Mouse (Mus musculus) c-Kit-positive CD71-positive TER-119-positive erythroid progenitor cells, embryonic 14.5 days (primary cell): ENCODE measurements around the gene Rlim.

Experiments
- DNase-seq: peaks from one replicate; pipeline ENCODE4 v3.0.0-alpha.2; 2013; ENCODE audit warnings: low spot score

Gene Rlim

GRCm38 (mm10) chrX:103981169-103981689, at the start of gene Rlim:
Gene Rlim, minus strand, starts transcription at chrX:103981284.
- peak; percentile 85 for DNase-seq

GRCm38 (mm10) chrX:104017196-104017595, 36.1 kb upstream of the Rlim start:
- no peak for DNase-seq

GRCm38 (mm10) chrX:104015048-104015447, 34.0 kb upstream of the Rlim start:
- DNase-seq: no peak

- DNase-seq: no peak
Observed at GRCm38 (mm10) chrX:104013318-104013811, 32.3 kb upstream of the Rlim start.

GRCm38 (mm10) chrX:103994741-103995140, 13.7 kb upstream of the Rlim start:
- DNase-seq: no peak

- DNase-seq: no peak
Observed at GRCm38 (mm10) chrX:103993864-103994263, 12.8 kb upstream of the Rlim start.

- DNase-seq: no peak
Observed at GRCm38 (mm10) chrX:103991702-103992101, 10.6 kb upstream of the Rlim start.

GRCm38 (mm10) chrX:103990392-103990791, 9.3 kb upstream of the Rlim start:
- peak; percentile 17 for DNase-seq

- no peak for DNase-seq
Observed at GRCm38 (mm10) chrX:103987215-103987964, 6.3 kb upstream of the Rlim start.

GRCm38 (mm10) chrX:103986159-103986558, 5.1 kb upstream of the Rlim start:
- no peak for DNase-seq

GRCm38 (mm10) chrX:103984992-103985391, 3.9 kb upstream of the Rlim start:
- DNase-seq: no peak

- DNase-seq: no peak
Observed at GRCm38 (mm10) chrX:103981806-103982205, 722 bp upstream of the Rlim start.

- peak; percentile 23 for DNase-seq
Observed at GRCm38 (mm10) chrX:103980590-103981168, 405 bp downstream of the Rlim start.

GRCm38 (mm10) chrX:103980036-103980435, 1.0 kb downstream of the Rlim start:
- DNase-seq: peak; percentile 8

- DNase-seq: no peak
Observed at GRCm38 (mm10) chrX:103939701-103940100, 41.4 kb downstream of the Rlim start.

GRCm38 (mm10) chrX:103937333-103937732, 43.8 kb downstream of the Rlim start:
- DNase-seq: peak; percentile 1

GRCm38 (mm10) chrX:103922436-103922835, 58.6 kb downstream of the Rlim start:
- no peak for DNase-seq

- no peak for DNase-seq
Observed at GRCm38 (mm10) chrX:103918954-103919353, 62.1 kb downstream of the Rlim start.

- DNase-seq: peak; percentile 25
Observed at GRCm38 (mm10) chrX:103914790-103915189, 66.3 kb downstream of the Rlim start.
